Mouse (Mus musculus) mesoderm, embryonic 11.5 days (tissue): ENCODE results near the gene Acads.
"Not testable (repeated sequence)": the region's sequence is repeated elsewhere in the genome, so short reads cannot be mapped to it uniquely, and the experiment has no call there.

ENCODE experiments used
- DNase-seq: peaks from one replicate; pipeline ENCODE4 v3.0.0-alpha.2; 2012; ENCODE audit warnings: low read depth, low spot score

Acads gene

DNA sequence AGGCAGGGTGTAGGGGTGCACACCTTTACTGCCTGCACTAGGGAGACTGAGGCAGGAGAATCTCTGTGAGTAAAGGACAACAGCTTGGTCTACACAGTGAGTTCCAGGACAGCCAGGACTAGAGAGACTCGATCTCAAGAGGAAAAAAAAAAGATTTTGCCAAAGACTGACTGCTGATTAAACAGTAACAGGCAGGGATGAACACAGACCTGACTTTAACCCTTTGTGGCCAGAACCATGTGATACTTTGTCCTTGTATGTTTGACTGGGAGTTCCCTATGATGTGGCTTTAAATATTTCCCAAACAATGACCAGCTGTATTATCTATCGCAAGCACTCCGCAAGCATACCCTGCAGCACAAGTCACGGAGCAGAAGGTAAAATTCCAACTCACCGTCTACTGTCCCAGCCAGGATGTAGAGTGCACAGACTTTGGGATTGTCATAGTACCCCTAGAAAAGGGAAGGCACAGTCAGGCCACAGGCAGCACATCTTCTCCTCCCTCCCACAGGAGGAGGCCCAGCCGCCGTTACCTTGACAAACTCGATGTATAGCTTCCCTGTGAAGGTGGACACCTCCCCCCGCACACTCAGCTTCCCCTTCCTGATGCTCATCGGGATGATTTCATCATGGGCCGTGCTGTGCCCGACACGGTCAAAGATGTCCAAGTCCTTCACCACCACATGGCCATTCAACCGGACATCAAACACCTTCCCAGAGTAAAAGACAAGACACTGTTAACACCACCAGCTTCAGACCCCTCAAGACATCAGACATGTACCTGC is 30.7 kb upstream of the Acads start:
- no peak for DNase-seq

DNA sequence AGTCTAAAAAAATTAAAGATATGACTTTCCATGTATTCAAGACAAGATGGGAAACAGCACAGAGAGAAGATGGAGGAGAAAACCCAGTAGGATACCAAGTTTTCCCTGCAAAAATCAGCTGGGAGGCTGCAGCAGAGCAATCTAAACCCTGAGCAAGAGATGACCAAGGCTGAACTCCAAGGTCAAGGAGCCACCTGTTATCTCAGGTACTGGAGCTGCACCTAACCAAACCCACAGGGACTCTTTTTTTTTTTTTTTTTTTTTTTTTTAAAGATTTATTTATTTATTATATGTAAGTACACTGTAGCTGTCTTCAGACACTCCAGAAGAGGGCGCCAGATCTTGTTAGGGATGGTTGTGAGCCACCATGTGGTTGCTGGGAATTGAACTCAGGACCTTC is 29.7 kb upstream of the Acads start:
- not testable (repeated sequence) for DNase-seq

DNA sequence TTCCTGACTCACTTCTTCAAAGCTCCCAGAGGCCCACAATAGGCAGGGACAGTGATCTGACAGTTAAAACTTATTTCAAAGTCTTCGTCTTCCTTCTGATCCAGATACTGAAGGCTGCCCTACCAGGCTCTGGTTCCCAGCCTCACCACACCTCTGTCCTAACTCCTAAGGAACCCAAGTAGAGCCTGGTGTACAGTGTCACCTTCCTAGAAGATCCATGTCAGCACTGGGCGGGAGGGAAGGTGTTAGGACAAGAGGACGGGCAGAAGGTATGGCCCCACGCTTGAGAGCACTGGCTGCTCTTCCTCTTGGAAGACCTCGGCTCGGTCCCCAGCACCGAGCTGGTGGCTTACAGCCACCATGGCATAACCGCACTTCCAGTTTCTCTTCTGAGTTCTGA is 29.2 kb upstream of the Acads start:
- no peak for DNase-seq

DNA sequence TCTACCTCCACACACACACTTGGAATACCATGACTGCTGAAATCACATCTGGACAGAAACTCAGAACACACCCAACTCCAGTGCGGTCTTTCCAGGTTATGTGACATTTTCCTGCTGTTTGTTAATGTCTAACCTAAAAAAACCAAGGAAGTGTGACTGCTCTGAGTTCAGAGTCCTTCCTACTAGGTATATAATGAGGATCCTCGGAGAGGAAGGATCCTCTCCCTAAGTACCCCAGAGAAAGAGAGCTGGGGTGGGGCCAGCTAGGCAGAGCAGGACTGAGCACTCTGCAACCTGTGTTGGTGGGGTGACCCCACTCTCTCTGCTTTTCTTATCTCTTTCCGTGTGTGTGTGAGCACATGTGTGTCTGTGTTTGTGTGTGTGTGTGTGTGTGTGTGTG is 28.2 kb upstream of the Acads start:
- DNase-seq: no peak

DNA sequence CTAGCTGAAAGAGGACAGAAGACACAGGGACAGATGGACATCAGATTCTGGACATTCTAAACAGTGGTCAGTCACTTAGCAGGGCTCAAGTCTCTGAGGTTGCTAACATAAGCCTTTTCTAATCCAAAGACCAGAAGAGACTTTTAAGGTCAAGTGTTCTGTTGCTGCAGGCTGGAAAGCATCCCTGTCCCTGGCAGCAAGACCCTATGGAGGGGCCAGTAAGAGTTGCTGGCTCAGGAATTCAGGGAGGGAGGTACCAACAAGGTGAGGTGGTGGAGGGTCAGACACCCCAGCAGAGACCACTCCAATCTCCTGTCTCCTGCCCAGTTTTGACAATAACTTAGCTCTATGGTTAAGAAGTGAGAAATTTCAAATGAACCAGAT is 27.6 kb upstream of the Acads start:
- no peak for DNase-seq

DNA sequence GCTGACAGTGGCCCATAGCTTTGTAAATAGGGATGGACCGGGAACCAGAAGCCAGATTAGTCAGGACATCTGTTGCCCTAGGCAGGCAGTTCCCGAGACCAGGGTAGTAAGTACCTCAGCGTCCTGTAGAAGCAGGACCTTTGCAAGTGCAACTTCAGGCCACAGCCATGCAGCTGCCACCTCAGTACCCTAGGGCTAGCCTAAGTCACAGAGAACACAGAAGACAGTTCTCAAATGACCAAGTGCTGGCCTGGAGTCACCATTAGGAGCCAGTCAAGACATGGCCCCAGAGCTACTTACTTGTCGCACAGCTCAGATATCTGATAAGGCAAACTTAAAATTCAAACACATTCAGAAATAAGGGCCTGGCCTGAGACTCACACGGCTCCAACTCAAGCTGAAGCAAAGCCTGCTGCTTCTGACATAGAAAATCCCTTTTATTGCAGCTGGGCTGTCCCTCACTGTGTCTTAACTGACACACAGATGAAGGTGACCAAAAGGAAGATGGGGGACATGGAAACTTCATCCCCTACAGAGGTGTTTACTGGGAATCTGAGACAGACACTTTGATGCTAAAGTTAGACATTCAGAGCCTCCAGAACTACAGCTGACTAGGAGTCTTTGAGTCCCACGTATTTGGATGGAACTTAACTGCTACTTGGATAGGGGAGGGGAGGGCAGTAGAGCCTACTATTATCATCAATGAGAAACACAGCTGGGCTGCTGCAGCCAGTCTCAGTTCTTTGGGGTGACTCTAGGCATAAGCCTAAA is 27.0 kb upstream of the Acads start:
- DNase-seq: no peak

DNA sequence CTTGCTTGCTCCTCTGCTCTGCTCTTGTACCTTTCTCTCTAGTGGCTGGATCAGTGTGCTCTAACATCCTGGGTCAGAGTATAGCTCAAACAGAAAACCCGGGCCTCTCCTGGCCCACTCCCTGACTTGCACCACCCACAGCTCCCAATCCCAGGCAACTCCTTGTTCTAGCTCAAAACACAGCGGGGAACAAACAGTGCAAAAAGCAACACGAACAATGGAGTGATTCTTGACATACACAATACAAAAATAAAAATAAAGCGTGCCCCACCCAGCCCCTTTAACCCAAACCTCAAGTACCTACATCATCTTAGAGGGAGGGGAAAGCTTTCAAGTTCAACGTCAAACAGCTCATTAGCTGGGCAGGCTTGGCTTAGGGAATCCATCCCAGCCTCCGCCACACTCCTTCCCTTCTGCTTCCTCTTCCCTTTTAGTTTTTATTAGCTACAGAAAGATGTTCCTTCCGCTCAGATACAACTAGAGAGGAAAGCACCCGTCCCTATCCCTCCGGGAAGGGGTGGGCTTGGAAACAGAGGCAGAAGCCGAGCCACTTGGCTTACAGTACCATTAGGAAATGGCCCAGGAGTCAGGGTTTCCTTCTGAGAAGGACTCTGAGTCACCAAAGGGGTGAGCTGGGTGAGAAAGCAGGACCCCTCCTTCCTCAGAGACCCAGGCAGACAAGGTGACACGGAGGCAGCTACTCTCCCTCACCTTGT is 26.3 kb upstream of the Acads start:
- DNase-seq: no peak

DNA sequence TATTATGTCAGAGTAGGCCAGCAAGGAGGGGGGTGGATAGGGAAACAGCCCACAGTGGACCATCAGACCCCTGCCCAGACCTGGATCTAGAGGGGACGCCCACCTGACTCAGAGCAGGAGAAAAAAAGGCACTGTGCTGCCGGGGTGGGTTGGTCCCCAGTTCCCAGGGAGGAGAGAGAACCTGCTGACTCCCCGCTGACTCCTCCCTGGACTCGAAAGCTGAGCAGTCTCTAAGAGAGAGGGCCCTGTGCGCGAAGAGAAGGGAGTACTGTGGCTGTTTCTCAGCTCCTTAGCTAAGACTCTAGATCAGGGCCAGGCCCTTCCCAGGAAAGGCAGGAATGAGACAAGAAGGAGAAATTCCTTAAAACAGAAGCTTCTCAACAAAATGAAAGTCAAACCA is 25.3 kb upstream of the Acads start:
- DNase-seq: no peak

DNA sequence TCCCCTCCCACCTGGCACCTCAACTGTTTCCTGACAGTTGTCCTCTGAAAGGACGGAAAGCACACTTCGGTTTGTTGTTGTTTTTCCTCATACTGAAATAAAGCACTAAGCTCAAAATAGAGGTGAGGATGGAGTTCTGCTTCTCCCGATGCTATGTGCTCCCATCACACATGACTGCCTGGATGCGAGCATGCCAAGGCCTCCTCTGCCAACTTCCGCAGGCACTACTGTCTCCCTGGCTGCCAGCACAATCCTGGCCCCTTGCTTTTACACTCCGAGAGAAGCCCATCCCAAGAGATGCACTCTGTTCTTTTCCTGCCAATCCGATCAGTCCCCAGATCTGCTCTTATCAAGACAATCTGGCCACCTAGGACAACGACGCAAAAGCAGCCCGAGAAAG is 24.4 kb upstream of the Acads start:
- DNase-seq: no peak

DNA sequence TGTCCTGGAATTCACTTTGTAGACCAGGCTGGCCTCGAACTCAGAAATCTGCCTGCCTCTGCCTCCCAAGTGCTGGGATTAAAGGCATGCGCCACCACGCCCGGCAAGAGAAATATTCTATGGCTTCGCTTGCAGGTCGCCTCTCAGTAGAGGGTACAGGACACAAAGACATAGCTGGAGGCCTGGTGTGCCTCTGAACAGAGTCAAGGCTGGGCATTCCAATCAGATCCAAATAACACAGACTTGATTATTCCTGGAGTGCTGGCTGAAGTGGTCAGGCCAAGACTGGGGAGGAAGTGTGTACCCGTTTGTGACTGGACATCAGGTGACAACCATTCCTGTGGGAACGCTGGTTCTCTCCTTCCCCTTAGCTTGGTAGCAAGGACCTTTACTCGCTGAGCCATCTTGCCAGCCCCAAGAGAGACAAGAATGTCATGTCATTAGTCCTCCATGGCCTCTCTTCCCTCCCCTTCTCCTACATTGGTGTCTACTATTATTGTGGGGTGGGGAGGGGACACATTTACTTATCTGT is 23.1 kb upstream of the Acads start:
- no peak for DNase-seq

DNA sequence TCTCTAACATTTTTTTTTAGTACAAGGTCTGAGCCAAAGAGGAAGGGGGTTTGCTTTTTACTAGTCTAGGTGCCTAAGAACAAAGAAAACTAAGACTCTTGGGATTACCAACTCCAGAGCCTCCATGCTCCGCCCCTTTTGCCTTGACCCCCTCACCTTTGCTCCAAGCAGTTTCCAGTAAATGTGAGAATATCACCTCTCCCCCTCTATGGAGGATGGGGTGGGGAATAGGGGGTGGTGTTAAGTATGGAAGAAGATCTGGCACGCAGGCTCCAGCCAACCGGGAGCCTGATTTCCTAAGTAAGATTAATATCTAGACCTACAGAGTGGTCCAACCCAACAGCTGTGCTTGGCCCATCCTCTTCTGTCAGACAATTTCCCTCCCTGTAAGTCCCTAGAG is 21.6 kb upstream of the Acads start:
- DNase-seq: no peak

DNA sequence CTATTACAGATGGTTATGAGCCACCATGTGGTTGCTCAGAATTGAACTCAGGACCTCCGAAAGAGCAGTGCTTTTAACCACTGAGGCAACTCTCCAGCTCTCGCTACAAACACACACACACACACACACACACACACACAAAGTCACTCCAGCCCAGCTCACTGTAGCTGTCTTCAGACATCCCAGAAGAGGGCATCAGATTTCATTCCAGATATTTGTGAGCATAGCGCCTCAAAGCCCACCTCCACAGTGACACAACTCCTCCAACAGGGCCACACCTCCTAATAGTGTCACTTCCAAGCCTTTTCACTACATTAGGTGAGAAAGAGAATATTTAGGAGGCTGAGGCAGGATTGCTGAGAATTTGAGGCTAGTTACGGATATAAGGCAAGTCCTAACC is 20.0 kb upstream of the Acads start:
- no peak for DNase-seq

DNA sequence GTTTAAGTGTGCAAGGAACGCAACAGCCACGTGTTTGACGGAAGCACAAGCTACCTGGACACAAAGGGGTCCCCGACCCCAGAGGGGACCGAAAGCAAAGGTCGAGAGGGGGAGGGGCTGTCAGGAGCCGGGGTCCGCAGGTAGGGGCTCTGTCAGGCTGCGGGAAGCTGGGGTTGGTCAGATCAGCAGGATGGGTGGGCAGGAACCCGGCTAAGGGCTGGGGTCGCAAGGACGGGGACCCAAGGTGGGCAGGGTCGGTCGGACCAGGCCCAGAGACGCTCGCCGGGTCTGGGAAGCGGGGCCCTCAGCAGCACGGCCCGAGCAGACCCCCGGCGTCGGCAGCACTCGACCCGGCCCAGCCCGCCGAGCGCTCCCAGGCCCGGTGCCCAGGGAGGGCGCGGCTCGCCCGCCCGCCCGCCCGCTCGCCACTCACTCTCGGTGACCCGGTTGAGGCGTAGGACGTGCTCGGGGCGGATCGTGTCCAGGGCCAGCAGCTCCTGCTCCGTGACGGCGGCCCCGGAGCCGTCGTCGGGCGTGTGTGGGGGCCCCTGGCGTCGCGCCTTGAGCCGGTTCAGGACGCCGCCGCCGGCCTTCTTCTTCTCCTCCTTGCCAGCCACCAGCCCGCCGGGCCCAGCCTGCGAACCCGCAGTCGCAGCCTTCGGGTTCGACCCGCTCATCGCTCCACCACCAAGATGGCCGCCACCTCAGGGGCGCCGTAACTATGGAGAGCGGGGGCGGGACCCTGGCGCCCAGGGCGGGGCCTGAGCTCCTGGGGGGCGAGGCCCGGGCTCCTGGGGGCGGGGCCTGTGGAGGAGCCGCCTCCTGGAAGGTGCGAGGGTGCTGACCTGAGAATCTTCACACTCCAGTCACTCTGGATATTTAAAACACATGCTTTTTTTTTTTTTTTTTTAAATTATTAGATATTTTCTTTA is 15.4 kb upstream of the Acads start, which contains the start of gene Unc119b:
Gene Unc119b, minus strand, starts transcription at position 742 of the 932 bp plus-strand sequence.
- DNase-seq: peak; percentile 88

DNA sequence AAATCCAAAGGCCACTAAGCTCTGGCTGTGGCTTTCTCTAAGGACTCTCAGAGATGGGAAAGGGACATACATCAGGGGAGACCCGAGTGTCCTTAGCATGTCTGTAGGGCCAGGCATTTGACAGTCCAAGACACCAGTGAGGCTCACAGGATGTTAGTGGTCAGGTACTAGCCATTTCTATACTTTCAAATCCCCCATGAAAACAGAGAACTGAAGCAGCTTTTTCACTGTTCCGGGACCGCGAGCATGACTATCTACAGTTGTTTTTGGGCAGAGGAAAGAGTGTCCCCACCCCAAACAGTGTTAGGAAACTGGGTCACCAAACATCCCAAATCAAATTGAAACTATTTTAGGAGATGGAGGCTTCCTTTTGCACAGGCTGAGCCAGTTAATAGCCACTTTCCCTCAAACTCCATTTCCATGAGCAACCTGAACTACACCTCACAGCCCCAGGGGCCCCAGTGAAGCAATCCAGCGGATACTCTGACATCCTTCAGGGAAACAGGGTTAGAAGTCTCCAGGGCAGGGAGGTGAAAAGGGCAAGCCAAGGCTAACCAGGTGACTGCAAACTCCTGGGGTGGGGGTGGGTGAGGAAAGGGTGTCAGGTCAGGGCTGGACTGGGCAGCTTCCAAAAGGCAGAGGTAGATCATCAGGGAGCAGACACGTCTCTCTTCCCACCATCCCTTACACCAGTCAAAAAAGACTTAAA is 14.4 kb upstream of the Acads start:
- no peak for DNase-seq

DNA sequence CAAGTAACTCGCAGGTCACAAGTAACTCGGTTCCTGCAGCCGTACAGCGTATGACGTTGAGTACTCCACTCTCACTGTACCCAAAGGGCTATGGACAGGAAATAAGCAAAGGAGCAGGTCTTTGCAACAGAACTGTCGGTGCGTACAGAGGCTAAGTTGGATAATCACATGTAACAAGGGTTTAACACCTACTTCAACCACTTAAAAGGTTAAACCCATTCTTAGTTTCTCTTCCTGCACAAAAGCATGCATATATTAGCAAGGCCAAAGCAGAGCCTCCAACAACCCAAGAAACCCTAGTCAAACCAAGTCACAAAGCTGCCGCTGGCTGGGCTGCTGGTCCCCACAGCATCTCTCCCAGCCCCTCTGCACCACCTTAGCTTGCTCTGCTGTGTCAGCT is 13.3 kb upstream of the Acads start:
- no peak for DNase-seq

DNA sequence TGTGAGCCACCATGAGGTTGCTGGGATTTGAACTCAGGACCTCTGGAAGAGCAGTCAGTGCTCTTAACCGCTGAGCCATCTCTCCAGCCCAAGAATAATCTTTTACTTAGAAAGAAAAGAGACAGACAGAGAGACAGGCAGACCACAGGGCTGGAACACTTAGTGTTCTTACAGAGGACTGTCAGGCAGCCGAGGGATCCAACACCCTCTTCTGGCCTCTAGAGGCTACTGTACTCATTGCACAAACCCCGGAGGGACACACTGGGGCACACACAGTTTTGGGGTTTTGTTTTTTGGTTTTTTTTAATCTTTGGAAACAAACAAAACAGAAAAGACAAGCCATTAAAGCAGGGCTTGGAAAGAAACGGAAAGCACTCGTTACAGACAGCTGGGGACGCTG is 10.2 kb upstream of the Acads start:
- DNase-seq: no peak

DNA sequence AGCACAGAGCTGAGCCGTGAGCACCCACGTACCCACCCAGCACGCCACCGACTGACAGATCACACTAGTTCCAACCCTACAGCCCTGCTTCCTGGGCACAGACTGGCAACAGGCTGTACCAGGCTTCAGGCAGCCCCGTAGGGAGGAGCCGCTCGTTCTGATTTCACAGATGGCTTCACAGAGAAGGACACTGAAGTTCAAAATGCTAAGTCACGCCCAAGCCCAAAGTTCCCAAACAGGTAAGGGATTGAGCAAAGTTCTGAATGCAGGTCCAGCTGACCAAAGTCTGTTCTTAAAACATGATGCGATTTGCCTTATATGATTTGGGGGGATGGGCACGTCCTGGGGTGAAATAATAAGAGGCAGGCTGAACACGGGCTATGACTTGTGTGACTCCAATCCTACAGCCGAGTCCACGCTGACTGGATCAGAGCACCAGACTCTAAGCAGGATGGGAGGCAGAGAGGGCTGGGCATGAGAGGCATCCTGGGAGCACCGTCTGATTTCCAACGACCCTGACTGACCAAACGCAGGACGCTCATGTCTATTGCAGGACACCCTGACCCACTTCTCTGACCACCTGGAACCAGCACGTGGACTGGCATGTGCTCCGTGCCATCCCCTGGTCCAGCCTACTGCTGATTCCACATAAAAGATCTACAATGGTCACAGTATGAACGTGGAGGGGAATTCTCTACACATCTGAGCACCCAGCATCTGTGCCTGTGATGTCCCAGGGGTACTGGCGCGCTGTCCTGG is 8.5 kb upstream of the Acads start:
- DNase-seq: no peak

DNA sequence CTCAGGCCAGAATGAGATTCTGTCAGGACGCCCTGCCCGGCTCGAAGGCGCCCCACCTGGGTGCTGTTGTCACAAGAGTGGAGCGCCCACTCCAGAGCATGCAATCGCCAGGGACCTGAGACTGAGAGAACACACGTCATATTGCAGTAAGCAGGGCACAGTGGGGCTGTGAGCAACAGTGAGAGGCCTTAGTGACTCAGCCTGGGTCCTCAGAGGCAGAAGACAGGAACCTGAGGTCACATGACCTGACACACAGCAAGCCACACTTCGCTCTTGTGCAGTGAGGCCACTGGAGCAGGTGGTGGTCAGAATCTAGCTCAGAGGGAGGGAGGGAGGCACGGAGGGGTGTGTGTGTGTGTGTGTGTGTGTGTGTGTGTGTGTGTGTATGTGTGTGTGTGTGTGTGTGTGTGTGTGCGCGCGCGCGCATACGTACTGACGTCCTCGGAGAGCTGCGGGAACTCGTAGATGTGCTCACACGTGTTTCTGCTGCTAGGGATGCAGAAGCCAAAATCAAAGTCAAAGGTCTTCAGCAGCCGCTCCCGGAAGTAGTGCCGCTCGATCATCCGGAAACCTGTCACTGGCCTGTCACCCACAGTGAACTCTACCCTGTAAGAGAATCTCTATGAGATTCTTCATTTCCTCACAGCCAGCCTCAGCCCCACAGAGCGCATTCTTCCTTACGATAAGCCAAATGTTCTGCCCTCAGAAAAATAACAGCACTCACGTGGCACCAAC is 7.6 kb upstream of the Acads start:
- DNase-seq: no peak

DNA sequence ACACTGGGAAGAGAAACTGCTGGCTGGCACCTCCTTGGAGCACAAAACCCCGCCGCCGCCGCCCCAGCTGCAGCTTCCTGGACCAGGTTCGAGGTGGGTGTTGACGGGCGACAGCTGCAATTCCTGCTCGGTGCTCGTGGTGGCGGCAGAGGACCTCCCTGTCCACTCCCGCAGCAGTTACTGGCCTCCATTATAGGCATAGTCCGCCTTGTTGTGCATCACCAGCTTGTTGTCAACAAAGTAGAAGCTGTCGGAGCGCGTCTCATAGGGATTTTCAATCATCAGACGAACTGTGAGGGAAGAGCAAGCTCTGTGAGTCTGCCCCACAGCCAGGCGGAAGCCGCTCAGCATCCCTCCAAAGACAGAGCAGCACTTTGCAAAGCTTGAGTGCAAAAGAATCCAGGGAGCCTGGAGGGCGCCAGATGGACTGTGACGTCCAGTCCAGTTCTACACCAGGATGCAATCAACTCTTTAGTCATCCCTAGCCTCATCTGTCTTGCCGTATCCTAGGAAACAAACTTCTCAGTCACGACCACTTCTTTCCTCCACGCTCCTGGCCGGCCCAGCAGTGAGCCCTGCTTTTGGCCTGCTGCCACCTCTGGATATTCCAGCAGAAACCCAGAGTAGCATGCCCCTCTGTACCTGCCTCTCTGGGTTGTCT is 6.2 kb upstream of the Acads start:
- peak; percentile 81 for DNase-seq
